Mouse (Mus musculus): ENCODE measurements at regions not wholly inside any gene's neighbourhood (a gene's known extent, or its start where the extent isn't known, plus 50 kb on each side); places are given as distances from the start of the nearest gene placed in this dataset.

DNA sequence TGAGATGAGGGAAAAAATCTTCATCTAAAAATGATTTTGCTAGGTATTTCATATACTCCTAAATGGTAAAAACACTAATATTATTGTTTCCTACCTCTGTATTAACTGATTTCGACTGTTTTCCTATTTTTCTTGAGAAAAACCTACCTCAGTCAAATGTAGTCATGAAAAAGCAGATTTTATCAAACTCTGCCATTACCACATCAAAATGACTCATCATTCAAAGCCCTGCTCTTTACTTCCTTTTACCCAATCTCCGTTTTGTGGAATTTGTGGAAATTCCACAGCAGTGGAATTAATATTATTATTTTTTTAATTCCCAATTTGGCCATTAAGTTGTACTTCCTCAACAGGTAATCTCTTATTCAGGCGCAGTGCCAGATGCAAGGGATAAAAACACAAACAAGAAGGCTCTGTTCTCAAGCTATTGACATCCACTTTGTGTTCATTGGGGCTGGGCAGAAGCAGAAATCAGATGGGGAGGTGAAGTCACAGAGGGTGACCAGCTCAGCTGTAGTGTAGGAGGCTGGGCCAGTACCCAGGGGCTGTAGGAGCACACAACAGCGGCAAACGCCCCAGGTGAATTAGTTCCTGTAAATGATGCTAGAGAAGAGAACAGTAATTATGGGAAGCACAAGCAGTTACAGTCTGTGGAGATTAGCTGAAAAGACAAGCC, 138.2 kb upstream of the Mocs2 start:
- no peak for DNase-seq (ENCODE audit: extremely low spot score, low spot score)

DNA sequence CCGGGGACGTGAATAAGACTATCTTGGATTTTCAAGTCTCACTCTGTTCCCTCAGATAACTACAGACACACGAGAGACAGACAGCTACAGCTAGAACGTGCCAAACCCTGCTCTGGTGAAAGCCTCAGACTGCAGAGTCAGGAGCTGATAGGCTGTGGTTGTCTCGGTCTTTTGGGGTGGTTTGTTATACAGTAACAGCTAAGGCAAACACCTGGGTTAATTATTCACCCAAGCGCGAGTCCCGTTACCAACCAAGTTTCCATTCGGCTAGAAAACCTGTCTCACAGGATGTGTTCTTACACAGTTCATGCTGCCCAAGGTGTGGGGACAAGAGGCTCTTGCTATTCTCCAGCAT, 137.7 kb upstream of the Mocs2 start:
- no peak for DNase-seq (ENCODE audit: extremely low spot score, low spot score)

DNA sequence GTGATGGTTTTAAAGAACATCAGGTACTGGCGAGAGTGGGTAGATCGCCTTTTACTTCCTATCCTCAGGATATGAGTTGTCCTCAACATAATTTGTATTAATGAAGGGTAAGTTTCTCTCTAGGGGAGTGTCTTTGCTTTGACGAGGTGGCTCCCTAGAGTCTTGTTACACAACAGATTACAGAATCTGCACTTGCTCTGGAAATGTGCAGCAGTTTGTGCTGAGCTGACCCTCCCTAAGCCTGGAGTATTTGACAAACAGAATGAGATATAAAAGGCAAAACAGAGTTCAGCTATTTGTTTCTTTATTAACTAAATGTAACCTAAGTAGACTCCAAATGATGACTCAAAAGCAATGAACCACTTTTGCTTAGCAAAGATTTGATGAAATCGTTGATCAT, 136.8 kb upstream of the Mocs2 start:
- no peak for DNase-seq (ENCODE audit: extremely low spot score, low spot score)

DNA sequence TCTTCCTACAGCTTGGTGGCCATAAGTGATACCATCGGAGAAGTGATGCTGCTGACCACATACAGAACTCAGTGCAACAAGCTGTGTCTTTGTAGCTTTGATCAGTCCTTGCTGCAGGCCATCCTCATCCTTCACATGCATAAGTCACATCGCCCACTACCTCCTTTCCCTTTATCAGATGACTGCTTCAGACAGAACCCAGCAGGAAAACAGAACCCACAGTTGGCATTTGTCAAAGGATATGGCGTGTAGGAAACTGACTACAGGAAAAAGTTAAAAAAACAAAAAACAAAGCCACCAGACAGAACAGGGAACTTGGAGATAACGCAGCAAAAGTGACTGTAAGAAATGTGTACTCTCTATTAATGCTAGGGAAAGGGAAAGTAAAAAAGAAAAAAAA, 136.1 kb upstream of the Mocs2 start:
- no peak for DNase-seq (ENCODE audit: extremely low spot score, low spot score)

DNA sequence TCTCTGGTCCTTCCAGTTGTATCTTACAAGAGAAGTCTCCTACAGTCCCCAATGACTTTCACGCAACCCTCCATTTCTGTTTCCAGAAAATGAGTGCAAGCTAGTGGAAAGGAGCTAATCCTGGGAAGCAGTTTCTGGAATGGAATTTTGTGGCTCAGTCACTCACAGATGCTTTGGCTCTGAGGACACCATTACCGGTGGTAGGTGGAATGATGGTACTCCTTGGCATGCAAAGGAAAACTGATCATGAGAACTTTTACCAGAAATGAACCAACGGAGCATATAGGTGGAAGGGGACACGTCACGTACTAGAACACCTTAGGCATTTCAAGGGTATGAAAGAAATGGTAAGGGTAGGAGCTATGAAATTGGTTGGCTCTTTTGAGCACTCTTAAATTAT, 135.1 kb upstream of the Mocs2 start:
- no peak for DNase-seq (ENCODE audit: extremely low spot score, low spot score)

DNA sequence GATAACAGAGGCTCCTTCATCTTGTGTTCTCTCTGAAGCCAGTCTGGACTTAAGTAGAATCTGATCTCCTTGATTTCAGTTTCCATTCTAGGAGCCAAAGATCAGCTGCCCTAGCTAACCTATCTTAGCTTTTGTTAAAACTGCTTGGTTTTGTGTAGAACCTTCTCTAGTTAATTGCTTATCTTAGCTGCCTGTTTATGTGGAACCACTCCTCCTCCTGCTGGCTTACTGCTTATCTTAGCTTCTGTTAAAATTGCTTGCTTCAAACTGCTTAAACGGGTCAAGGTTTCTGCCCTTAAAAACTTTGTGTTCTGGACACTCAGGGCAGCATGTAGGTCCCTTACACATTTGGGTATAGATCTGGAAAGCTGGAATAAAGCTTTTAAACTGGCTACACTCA, 133.7 kb upstream of the Mocs2 start:
- no peak for DNase-seq (ENCODE audit: extremely low spot score, low spot score)

DNA sequence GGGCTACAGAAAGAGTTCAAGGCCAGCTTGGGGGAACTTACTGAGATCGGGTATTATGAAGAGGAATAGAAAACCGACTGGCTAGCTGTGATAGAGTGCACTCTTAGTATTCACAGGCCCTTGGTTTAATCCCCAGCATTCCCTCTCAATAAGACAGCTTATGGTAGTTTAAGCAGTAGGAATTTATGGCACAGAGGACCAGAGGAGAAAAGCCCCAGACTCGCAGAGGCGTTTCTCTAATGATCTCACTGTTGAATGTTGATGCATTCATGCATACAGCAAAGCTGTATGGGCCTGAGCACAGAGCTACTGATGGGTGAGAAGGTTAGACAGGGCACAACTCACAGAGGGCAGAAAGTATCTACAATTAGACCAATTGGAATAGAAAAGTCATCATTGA, 132.7 kb upstream of the Mocs2 start:
- no peak for DNase-seq (ENCODE audit: extremely low spot score, low spot score)

DNA sequence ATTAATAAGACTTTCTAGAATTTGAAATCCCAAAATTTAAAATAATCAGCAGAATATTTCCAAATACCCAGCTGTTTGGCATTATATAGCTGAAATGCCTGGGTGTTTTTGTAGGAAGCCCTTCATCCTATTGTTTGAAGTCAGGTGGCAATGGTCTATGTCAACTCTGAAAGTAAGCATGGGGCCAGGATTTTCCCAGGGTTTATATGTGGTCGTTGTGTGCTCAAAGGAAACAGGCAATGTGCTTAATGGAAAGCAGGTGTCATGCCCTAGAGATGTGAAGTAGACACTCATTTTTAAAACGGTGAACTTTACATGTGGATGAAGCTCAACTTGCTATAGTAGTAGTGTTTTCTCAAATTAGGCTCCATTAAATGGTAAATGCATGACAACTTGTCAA, 105.4 kb upstream of the Mocs2 start:
- no peak for DNase-seq (ENCODE audit: extremely low spot score, low spot score)

DNA sequence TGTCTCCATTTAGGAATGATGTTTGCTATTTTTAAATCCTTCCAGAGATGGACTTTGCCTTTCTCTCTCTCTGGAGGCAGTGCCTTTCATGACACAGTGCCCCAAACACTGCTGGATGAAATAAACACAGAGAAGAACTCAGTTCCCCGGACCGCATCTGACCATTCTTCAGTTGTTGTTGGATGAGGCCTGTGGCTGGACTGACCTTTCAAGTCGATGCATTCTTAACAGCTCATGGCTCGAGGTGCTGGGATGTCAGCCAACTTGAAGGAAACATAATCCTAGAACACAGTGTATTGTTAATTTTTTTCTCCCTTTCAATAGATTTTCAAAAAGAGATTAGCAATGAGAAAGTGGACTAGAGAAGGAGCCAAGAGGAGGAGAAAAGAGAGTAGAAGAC, 98.3 kb upstream of the Mocs2 start:
- no peak for DNase-seq (ENCODE audit: extremely low spot score, low spot score)

DNA sequence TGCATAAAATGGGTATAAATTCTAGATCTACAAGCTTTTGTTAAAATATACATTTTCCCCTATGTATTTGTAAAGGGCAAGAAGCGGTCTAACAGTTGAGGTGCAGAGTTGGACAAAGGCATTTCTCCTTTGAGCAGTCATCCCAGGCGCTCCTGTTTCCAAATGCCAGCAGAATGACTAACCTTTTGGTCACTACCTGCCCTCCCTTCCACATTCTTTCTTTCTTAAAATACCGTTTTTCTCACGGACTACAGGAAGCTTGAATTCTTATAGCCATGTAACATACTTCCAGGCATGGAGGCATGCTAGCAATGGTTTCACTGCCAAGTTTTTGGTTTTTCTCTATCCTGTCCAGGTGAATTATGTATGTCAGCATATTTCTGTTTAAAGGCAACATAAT, 91.2 kb upstream of the Mocs2 start:
- no peak for DNase-seq (ENCODE audit: extremely low spot score, low spot score)

DNA sequence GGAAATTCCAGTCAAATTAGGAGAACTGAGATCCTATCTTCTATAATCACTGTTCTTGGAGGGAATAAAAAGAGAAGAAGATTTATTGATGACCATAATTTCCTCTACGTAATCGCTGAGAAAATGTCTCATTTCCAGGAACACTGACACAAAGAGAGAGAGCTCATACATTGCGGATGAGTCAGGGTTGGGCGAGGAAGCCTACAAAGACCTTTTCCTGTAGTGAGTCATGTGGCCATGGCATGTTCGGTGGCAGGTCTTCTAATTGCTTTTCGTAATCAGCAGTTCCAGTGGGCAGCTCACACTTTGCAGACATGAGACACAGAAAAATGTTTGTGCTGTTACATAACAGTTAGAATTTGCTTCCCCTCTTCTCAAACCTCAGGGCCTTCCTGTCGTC, 83.0 kb upstream of the Mocs2 start:
- no peak for DNase-seq (ENCODE audit: extremely low spot score, low spot score)

DNA sequence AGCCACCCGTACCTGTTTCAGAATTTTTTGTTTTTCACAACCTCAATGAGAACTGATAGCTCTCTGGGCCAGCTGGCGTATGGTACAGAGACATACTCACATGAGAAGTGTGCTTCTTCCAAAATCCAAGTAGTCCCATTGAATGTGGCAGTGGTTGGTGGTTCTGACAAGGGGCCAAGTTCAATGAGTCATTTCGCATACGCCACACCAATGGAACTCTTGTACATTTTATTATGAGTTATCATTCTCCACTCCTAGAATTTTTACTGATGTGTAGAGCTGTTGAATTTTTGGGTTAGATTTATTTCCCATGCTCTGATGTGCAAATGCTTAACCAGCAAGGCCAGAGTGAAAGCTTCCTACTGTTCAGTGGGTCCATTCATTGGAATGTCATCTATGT, 82.0 kb upstream of the Mocs2 start:
- no peak for DNase-seq (ENCODE audit: extremely low spot score, low spot score)

DNA sequence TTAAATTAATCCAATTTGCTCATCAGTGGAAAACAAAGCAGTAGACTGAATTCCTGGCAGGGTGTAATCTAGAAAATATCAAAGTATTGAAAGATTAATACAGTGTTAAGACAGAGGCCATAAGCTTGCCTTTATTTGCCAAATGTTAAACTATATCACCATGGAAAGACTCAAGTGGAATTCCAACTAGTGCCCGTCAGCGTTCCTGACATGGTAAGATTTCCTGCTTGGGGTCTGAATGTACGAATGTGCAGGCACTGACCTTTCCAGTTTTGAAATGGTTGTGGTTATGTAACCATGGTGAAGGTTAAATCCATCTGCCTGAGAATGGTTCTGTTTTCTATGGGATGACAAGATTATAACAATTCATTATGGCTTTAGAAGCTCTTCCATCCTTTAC, 75.5 kb upstream of the Mocs2 start:
- no peak for DNase-seq (ENCODE audit: extremely low spot score, low spot score)

DNA sequence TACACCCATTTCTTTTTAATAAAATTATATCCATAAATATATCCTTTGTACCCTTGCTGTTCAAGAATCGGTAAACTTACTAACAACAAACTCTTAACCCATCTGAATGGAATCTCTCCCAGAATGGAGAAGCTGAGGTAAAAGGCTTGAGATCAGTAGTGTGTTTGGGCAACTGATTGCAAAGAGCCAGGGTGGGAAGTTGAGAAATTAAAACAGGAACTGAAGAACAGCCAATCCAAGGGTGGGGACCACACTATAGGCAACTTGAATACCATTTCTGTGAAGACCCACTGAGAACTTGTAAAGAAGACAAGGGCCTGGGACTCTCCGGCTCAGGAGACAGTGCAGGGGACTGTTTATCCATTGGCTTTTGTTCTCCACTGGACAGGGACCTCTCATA, 72.2 kb upstream of the Mocs2 start:
- no peak for DNase-seq (ENCODE audit: extremely low spot score, low spot score)

DNA sequence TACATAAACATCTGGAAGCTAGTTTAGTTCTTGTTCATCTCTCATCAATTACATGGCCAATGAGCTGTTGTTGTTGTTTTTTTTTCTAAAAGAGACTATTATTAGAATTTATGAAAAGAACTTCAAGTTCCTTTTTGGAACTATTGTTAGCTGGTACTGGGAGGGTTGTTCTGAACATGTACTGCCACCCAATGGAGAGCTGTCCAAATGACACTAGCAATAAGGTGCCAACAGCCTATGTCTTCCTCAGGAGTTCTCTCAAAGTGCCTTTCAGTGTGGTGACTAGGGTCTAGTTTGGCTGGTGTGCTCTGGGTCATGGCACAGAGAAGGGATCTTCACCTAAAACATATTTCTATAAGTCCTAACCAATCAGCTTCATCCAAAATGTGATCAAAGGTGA, 60.6 kb upstream of the Mocs2 start:
- no peak for DNase-seq (ENCODE audit: extremely low spot score, low spot score)

DNA sequence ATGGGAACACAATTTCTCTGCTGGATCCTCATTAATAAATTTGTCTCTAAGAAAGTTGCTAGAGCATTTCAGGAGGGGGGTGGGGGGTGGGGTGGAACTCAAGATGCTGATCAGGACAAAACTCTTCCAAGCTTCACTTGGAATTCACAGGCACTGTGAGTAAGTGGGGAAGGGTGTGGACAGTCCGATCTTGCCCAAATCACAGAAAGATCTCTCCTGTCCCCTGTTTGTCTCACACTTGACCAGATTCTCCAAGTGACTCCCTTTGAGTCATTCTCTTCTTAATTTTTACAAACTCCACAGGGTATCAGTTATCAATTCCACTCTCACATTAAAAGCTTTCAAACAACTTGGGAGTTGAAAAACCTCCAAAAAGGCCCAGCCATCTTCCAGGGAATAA, 58.1 kb upstream of the Mocs2 start:
- DNase-seq (ENCODE audit: extremely low spot score, low spot score), result no peak

DNA sequence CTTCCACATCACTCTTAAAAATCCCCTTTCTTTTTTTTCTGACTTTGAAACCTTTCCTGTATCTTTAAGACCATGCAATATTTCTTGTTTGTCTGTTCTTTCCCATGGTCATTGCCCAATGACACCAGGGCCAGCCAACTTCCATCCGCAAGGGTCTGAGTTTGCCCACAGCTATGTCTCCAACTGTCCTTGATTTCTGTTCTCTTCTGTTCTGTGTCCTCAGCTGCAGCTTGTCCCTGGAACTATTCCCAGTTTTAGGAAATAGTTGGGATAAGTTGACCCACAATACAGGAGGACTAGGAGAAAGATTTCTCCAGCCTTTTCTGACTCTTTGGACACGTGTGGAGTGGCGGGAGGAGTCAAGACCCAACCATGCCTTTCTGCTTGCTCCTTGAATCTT, 57.1 kb upstream of the Mocs2 start:
- DNase-seq (ENCODE audit: extremely low spot score, low spot score), result no peak

All from neural tube, embryonic 10.5 days (tissue).